Mouse (Mus musculus) intestine, embryonic 15.5 days (tissue): ENCODE data around the gene Ccr10. TPM values are rescaled to one million over a fixed set of nuclear protein-coding genes. Genes with fewer than 3 reads are reported as not detected.
A peak's percentile ranks its signal among the peaks of the same experiment; 100 is the strongest.

Experiments used
- ATAC-seq: fragments of 200-750 bp; cut with Nextera tagmentation; 2 replicates; pipeline ENCODE4 v1.8.0; 2017; ENCODE audit warnings: moderate TSS enrichment, moderate library complexity
- H3K27ac ChIP-seq: fragments of 300-500 bp; sonication (generic); 2 replicates; pipeline ENCODE4 v1.5.1; 2015; ENCODE audit warnings: mild to moderate bottlenecking, inconsistent platforms
- H3K27me3 ChIP-seq: fragments of 300-500 bp; sonication (generic); replicated peaks from 2 replicates; pipeline ENCODE4 v1.6.1; 2015; ENCODE audit warnings: inconsistent platforms
- H3K36me3 ChIP-seq: fragments of 300-500 bp; sonication (generic); 2 replicates; pipeline ENCODE4 v1.6.1; 2015; ENCODE audit warnings: inconsistent platforms
- H3K4me1 ChIP-seq: fragments of 300-500 bp; sonication (generic); replicated peaks from 2 replicates; pipeline ENCODE4 v1.6.1; 2015; ENCODE audit warnings: inconsistent platforms
- H3K4me2 ChIP-seq: fragments of 300-500 bp; sonication (generic); replicated peaks from 2 replicates; pipeline ENCODE4 v1.6.1; 2015; ENCODE audit warnings: mild to moderate bottlenecking, inconsistent platforms
- H3K4me3 ChIP-seq: fragments of 300-500 bp; sonication (generic); replicated peaks from 2 replicates; pipeline ENCODE4 v1.5.1; 2015; ENCODE audit warnings: inconsistent platforms
- H3K9ac ChIP-seq: fragments of 300-500 bp; sonication (generic); 2 replicates; pipeline ENCODE4 v1.6.1; 2015; ENCODE audit warnings: inconsistent platforms
- H3K9me3 ChIP-seq: fragments of 300-500 bp; sonication (generic); 2 replicates; pipeline ENCODE4 v1.6.1; 2016; ENCODE audit warnings: inconsistent platforms
- WGBS: fragments of 180-500 bp; shearing (Covaris S2); methylation state at CpG from one replicate; pipeline ENCODE4 v1.1.7; 2015; 5-methylcytosine and 5-hydroxymethylcytosine counted together
- polyA plus RNA-seq: library from polyadenylated mRNA; unstranded; fragments of >200 nt; fragmentation: Nextera tagmentation; extraction: Ambion mirVana; gene quantifications from 2 replicates; pipeline ENCODE4 v1.2.1, GENCODE M21; 2015

Ccr10 gene
- polyA plus RNA-seq, 1 experiment from 2014 or later = 0.36 TPM

DNA sequence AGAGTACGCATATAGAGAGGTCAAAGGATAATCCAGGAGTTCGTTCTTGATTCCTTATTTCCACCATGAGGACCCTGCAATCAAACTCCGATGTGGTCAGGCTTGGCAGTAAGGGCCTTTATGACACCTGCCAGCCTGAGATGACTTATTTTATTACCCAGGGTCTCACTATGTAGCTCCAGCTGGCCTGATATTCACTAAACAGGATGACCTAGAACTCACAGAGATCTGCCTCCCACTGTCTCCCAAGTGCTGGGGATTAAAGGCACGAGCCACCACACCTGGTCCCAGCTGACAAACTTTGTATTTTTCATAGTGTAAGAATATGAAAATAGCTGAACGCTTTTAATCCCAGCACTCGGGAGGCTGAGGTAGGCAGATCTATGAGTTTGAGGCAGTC, 20.1 kb downstream of the Ccr10 start:
- Histone ChIP-seq H3K4me1 (peaks cover 10% of the 10 kb centered on the region), H3K4me2 (no peak overlapping the region), H3K9me3 (no peaks in the 10 kb centered on the region), H3K36me3 (no peaks in the 10 kb centered on the region), H3K27ac (no peak overlapping the region), H3K9ac (no peak overlapping the region), H3K4me3 (no peak overlapping the region), H3K27me3 (no peaks in the 10 kb centered on the region)
- 66% methylated on average over 6 of the region's 6 CpGs for WGBS
- ATAC-seq = no peak

DNA sequence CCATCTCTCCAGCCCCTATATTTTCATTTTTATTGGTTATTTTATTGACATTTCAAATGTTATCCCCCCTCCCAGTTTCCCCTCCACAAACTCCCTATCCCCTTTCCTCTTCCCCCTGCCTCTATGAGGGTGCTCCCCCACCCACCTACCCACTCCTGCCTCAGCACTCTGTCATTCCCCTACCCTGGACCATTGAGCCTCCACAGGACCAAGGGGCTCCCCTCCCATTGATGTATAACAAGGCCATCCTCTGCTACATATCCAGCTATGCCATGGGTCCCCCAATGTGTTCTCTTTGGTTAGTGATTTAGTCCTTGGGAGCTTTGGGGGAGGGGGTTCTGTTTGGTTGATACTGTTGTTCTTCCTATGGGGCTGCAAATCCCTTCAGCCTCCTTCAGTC, 20.6 kb downstream of the Ccr10 start:
- ATAC-seq = no peak
- H3K27ac ChIP-seq = no peak overlapping the region
- no peaks in the 10 kb centered on the region for H3K9me3 ChIP-seq
- no peaks in the 10 kb centered on the region for H3K27me3 ChIP-seq
- H3K4me3 ChIP-seq = no peak overlapping the region
- H3K9ac ChIP-seq = no peak overlapping the region
- no peaks in the 10 kb centered on the region for H3K36me3 ChIP-seq
- peaks cover 14% of the 10 kb centered on the region for H3K4me1 ChIP-seq
- H3K4me2 ChIP-seq = no peak overlapping the region

DNA sequence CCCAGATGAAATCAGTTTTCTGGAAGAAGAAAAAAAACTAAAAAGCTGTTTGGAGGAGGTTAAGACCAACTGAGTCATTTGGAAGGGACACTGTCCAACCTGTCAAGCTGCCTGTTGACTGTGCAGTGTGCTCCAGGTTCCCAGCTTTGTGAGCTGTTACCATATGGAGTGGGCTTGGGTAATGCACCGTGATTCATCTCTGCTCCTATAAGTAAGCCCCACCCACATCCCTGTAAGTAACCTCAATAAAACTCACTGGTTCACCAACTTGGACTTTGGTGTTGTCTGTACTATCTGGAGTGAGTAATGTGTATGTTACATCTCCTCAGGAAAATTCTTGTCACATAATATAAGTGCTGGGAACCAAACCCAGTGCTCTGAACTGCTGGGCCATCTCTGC, 22.4 kb downstream of the Ccr10 start:
- H3K9ac ChIP-seq = no peak overlapping the region
- peak; percentile 39; the same call in 1 of the 2 replicates for ATAC-seq

DNA sequence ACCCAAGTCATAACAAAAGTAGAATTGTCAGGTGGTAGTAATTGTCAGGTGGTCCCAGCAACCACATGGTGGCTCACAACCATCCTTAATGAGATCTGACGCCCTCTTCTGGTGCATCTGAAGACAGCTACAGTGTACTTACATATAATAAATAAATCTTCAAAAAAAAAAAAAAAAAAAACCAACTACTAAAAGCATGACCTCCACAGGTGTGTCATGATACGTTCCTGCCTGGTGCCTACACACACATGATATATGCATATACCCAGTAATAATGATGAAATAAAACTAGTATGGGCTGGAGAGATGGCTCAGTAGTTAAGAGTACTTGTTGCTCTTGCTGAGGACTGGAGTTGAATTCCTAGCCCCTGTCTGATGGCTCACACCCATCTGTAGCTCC, 24.2 kb downstream of the Ccr10 start:
- no peaks in the 10 kb centered on the region for H3K27me3 ChIP-seq
- H3K27ac ChIP-seq = no peak overlapping the region
- no peaks in the 10 kb centered on the region for H3K9me3 ChIP-seq
- H3K4me3 ChIP-seq = no peak overlapping the region
- no peak for ATAC-seq
- H3K4me1 ChIP-seq = peaks cover 23% of the 10 kb centered on the region
- H3K36me3 ChIP-seq = no peaks in the 10 kb centered on the region
- H3K9ac ChIP-seq = no peak overlapping the region
- WGBS = 55% methylated on average over 2 of the region's 2 CpGs
- H3K4me2 ChIP-seq = no peak overlapping the region

More for the DNA sequence above, 22.4 kb downstream of the Ccr10 start:
- Histone ChIP-seq H3K4me1 (peaks cover 25% of the 10 kb centered on the region), H3K4me3 (no peak overlapping the region), H3K27me3 (no peaks in the 10 kb centered on the region), H3K4me2 (no peak overlapping the region), H3K36me3 (no peaks in the 10 kb centered on the region), H3K27ac (no peak overlapping the region), H3K9me3 (no peaks in the 10 kb centered on the region)
- 56% methylated on average over 1 of the region's 1 CpGs for whole genome bisulfite sequencing

DNA sequence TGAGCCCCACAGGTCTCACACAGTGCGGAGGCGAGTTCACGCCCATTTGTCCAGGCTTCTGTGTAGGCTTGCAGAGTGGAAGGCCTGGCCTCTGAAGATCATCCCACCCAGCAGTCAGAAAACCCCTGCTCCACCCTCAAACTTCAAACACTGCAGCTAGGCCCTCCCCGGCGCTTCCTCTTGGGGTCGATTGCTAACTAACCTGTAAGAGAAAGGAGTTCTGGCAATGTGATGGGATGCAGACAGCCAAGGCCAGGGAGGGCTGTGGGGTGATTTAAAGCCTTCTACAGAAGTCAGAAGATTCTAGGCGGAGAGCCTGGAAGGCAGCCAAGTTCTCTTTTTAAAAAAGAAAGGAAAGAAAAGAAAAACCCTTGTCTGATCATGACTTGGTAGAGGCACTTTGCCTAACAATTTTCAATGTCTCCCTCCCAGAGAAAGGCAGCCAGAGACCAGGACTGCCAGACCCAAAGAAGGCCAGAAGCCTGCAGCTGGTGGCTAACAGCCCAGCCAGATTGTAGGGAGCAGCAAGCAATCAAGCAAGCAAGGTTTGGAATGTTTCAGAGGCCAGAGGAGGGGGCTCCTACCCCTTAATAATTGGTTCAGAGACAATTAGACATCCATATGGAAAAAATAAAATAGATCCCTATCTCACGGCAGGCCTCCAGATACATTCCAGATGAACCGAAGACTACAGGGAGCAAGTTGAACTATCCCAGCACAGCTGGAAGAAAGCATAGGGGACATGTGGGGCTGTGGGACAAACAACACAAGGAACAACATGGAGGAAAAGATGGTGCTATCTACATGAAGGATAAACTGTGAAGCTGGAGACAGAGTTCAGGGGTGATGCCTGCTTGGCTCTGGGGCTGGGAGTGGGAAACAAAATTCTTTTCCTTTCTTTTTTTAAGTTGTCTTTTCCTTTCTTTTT, 25.8 kb downstream of the Ccr10 start:
- Histone ChIP-seq H3K9me3 (no peaks in the 10 kb centered on the region), H3K9ac (no peak overlapping the region; the same call in 1 of the 2 replicates), H3K36me3 (no peaks in the 10 kb centered on the region), H3K4me2 (peak overlapping the region; percentile 33), H3K4me3 (no peak overlapping the region), H3K27me3 (no peaks in the 10 kb centered on the region), H3K4me1 (peaks cover 15% of the 10 kb centered on the region), H3K27ac (peak overlapping the region; percentile 87)
- WGBS = 22% methylated on average over 9 of the region's 9 CpGs
- peak; percentile 64; the same call in 1 of the 2 replicates for ATAC-seq

DNA sequence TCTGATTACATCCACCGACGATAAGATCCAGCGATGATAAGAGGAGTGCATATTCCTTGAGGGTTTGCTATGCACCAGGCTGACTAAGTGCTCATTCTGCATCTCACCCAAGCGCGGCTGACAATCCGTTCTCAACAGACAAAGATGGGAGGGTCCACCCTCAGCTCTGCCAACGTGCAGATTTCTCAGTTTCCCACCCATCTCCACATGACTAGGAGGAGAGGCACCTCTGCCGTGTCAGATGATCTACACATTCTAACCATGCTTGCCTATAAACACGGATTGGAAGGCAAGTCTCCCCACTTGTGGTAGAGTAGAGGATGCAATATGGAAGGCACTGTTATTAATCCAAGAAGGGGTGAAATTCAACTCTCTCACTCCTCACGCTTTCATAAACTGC, 26.5 kb downstream of the Ccr10 start:
- ATAC-seq = no peak
- H3K9me3 ChIP-seq = no peaks in the 10 kb centered on the region
- H3K4me2 ChIP-seq = peak overlapping the region; percentile 33

DNA sequence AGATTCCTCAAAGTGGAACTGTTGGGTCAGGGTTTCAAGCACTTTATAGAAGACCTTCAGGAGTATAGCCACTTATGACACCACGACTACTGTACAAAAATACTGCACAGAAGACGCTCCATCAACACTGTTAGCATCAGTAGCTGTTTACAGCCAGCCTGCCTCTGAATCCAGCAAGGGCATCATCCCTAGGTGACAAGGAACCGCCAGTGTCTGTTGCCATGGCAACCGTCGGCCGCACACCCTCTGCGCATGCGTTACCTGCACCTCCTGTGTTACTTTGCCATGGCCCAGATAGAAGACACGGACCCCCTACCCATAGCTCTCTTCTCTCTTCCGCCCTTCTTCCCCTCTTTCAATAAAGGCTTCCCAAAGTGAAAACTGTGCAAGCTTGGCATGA, 28.9 kb downstream of the Ccr10 start:
- Histone ChIP-seq H3K4me1 (peaks cover 22% of the 10 kb centered on the region), H3K4me2 (no peak overlapping the region), H3K4me3 (no peak overlapping the region), H3K27me3 (no peaks in the 10 kb centered on the region), H3K36me3 (no peaks in the 10 kb centered on the region), H3K9me3 (no peaks in the 10 kb centered on the region), H3K27ac (no peak overlapping the region), H3K9ac (no peak overlapping the region)
- 38% methylated on average over 10 of the region's 10 CpGs for WGBS
- ATAC-seq = no peak

More for the DNA sequence above, 26.5 kb downstream of the Ccr10 start:
- Histone ChIP-seq H3K4me1 (peaks cover 18% of the 10 kb centered on the region), H3K9ac (no peak overlapping the region), H3K4me3 (no peak overlapping the region), H3K27ac (peak overlapping the region; percentile 87), H3K36me3 (no peaks in the 10 kb centered on the region), H3K27me3 (no peaks in the 10 kb centered on the region)
- WGBS = 54% methylated on average over 10 of the region's 10 CpGs

DNA sequence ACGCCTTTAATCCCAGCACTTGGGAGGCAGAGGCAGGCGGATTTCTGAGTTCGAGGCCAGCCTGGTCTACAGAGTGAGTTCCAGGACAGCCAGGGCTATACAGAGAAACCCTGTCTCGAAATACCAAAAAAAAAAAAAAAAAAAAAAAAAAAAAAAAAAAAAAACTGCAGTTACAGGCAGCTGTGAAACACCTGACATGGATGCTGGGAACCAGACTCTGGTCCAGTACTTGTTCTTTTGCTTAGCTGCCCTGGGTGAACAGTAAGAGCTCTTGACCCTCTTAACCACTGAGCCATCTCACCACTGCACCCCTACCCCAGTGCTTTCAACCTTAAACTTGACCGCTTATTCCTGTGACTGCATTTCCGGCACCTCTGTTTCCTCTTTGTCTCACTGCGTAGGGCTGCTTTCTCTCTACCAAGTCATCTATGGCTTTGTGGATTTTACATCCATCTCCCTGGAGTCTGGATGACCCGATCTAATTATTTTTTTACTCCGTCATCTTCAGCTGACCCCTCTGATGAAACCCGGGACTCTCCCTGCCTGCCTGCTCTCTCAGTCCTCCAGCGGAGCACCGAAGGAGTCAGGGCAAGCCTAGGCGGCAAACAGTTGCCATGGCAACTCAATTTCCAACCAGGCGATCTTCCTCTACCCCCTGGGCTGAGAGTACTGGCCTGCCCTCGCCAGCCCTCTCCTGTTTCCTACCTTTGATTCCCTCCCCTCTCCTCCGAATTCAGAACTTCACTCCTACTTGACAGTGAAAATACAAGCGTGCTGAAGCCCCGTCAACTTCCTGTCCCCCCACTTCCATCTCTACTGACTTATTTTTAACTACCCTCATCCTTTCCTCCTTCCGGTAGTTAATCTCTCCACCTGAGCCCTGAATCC, 31.7 kb downstream of the Ccr10 start:
- H3K36me3 ChIP-seq = no peaks in the 10 kb centered on the region
- H3K4me1 ChIP-seq = peaks cover 20% of the 10 kb centered on the region
- H3K27me3 ChIP-seq = peaks cover 6% of the 10 kb centered on the region; the same call in 1 of the 2 replicates
- no peak overlapping the region; the same call in 1 of the 2 replicates for H3K9ac ChIP-seq
- H3K4me3 ChIP-seq = peak overlapping the region; percentile 14
- 0 out of 2 replicates have a peak, but pooled peaks have one; percentile 29 for ATAC-seq
- peak overlapping the region; percentile 64 for H3K4me2 ChIP-seq
- H3K27ac ChIP-seq = no peak overlapping the region
- WGBS = 25% methylated on average over 19 of the region's 19 CpGs
- no peaks in the 10 kb centered on the region for H3K9me3 ChIP-seq

DNA sequence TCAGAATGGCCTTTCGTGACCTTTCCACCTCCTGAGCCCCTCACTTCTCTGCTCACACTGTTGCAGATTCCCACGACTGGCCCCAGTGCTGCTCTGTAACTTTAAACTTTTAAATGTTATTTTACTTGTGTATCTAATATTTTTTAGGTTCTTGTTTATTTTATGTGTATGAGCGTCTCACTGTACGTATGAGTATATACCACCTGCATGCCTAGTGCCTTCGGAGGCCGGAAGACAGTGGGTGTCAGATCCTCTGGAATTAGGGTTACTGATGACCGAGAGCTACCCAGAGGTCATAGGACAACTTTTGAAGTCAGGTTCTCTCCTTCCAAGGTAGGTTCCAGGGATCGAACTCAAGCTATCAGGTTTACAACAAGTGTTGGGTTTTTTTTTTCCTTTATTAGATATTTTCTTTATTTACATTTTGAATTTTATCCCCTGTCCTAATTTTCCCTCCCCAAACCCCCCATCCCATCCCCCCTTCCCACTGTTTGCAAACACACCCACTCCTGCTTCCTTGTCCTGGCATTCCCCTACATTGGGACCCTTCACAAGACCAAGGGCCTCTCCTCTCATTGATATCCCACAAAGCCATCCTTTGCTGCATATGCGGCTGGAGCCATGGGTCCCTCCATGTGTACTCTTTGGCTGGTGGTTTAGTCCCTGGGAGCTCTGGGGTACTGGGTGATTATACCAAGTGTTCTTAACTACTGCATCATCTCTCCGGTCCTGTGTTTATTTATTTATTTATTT, 32.9 kb downstream of the Ccr10 start:
- ATAC-seq = no peak
- H3K4me3 ChIP-seq = no peak overlapping the region
- WGBS = 86% methylated on average over 10 of the region's 10 CpGs
- no peak overlapping the region for H3K4me2 ChIP-seq
- H3K9me3 ChIP-seq = no peaks in the 10 kb centered on the region
- H3K9ac ChIP-seq = no peak overlapping the region
- H3K27me3 ChIP-seq = peaks cover 6% of the 10 kb centered on the region; the same call in 1 of the 2 replicates
- no peak overlapping the region for H3K27ac ChIP-seq
- peaks cover 23% of the 10 kb centered on the region for H3K4me1 ChIP-seq
- H3K36me3 ChIP-seq = no peaks in the 10 kb centered on the region

DNA sequence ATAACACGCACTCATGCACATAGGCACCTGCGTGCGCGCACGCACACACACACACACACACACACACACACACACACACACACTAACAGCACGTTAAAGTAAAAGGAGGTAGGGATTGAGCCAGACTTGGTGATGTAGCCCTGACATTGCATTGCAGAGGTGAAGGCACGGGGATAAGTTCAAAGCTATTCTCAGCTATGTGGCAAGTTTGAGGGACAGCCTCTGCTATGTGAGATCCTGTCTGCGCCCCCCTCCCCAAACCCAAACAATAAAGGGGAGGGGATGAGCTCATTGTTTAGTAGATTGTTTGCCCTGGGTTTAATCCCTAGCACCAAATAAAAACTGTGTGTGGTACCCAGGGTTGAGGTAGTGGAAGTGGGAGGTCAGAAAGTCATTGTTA, 34.2 kb downstream of the Ccr10 start:
- Histone ChIP-seq H3K27ac (no peak overlapping the region), H3K4me1 (peaks cover 23% of the 10 kb centered on the region), H3K27me3 (peaks cover 6% of the 10 kb centered on the region; the same call in 1 of the 2 replicates), H3K36me3 (no peaks in the 10 kb centered on the region), H3K9me3 (no peaks in the 10 kb centered on the region), H3K4me3 (no peak overlapping the region), H3K4me2 (no peak overlapping the region), H3K9ac (no peak overlapping the region)
- ATAC-seq = no peak
- WGBS = 75% methylated on average over 8 of the region's 8 CpGs

DNA sequence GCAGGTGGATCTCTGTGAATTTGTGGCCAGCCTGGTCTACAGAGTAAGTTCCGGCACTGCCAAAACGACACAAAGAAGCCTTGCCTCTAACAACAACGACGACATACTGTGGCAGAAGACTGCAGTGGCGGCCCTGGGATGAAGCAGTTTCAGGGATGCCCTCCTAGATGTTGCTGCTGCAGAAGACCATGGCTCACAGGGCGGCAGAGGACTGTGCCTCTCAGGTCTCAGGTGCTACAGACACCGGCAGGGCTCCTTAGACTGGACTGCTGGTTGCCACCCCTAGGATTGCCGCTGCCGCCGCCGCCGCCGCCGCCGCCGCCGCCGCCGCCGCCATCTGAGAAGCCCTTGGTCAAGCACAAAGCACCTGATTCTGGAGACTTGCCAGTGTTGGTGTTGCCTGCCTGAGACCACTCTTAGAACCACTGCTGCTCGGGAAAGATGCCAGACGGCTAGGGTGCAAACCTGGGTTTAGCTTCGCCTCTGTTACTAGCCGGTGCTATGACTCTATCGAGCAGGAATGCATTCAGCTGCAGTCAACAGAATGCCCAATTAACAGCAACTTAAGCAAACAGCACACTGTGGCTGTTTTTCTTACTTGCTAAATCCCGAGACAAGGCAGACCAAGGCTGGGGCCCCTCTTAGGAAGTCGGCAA, 35.0 kb downstream of the Ccr10 start:
- no peak for ATAC-seq
- H3K9ac ChIP-seq = peak overlapping the region; percentile 39
- peaks cover 6% of the 10 kb centered on the region; the same call in 1 of the 2 replicates for H3K27me3 ChIP-seq
- no peaks in the 10 kb centered on the region for H3K36me3 ChIP-seq
- H3K27ac ChIP-seq = no peak overlapping the region
- peak overlapping the region; percentile 64 for H3K4me2 ChIP-seq
- WGBS = 35% methylated on average over 27 of the region's 27 CpGs
- H3K9me3 ChIP-seq = no peaks in the 10 kb centered on the region
- H3K4me1 ChIP-seq = peaks cover 23% of the 10 kb centered on the region
- H3K4me3 ChIP-seq = peak overlapping the region; percentile 22
